Mouse (Mus musculus) ES-Bruce4 (cell line): ENCODE measurements around the gene Washc1. TPM values are rescaled to one million over a fixed set of nuclear protein-coding genes. Genes with fewer than 3 reads are reported as not detected.
"Not testable (repeated sequence)": the region's sequence is repeated elsewhere in the genome, so short reads cannot be mapped to it uniquely, and the experiment has no call there.

Experiments
- H3K27ac ChIP-seq: 2 replicates; pipeline ENCODE4 v1.5.1; 2012; ENCODE audit warnings: low read length, inconsistent platforms; ENCODE audit not compliant: insufficient read depth
- H3K27me3 ChIP-seq: 2 replicates; pipeline ENCODE4 v1.6.1; 2012; ENCODE audit warnings: mild to moderate bottlenecking, low read length, inconsistent platforms; ENCODE audit not compliant: control insufficient read depth, poor library complexity, insufficient read depth, severe bottlenecking
- H3K36me3 ChIP-seq: 2 replicates; pipeline ENCODE4 v1.6.1; 2012; ENCODE audit warnings: inconsistent platforms, mild to moderate bottlenecking, low read length, moderate library complexity; ENCODE audit not compliant: control insufficient read depth, poor library complexity, insufficient read depth, severe bottlenecking
- H3K4me1 ChIP-seq: one replicate; pipeline ENCODE4 v1.8.1; 2011; ENCODE audit warnings: low read length; ENCODE audit not compliant: control insufficient read depth, insufficient read depth
- H3K4me3 ChIP-seq: 2 replicates; pipeline ENCODE4 v1.5.1; 2011; ENCODE audit warnings: low read depth, mild to moderate bottlenecking, low read length
- H3K9ac ChIP-seq: 2 replicates; pipeline ENCODE4 v1.6.1; 2012; ENCODE audit warnings: low read depth, mild to moderate bottlenecking, inconsistent platforms; ENCODE audit not compliant: poor library complexity, severe bottlenecking
- H3K9me3 ChIP-seq: replicated peaks from 2 replicates; pipeline ENCODE4 v1.6.1; 2012; ENCODE audit warnings: mild to moderate bottlenecking, low read length, inconsistent platforms; ENCODE audit not compliant: control insufficient read depth, poor library complexity, insufficient read depth, severe bottlenecking
- CTCF ChIP-seq: IDR thresholded peaks from one replicate; pipeline ENCODE4 v1.8.1; 2011; ENCODE audit warnings: low read depth, low read length
- EP300 ChIP-seq: IDR thresholded peaks from 2 replicates; pipeline ENCODE4 v1.6.1; 2011; ENCODE audit warnings: low read depth, low read length; ENCODE audit not compliant: insufficient read depth
- POLR2A ChIP-seq: IDR thresholded peaks from one replicate; pipeline ENCODE4 v1.8.1; 2011; ENCODE audit warnings: low read length; ENCODE audit not compliant: insufficient read depth
- polyA plus RNA-seq: library from polyadenylated mRNA; stranded (reverse); fragments of >200 nt; gene quantifications from 2 replicates; pipeline ENCODE4 v1.2.4, GENCODE M21; 2011; ENCODE audit warnings: low read depth; ENCODE audit not compliant: missing spikeins, insufficient read depth, insufficient read length

The Washc1 gene
- 23.5 and 26.9 TPM in 2 replicates for polyA plus RNA-seq

DNA sequence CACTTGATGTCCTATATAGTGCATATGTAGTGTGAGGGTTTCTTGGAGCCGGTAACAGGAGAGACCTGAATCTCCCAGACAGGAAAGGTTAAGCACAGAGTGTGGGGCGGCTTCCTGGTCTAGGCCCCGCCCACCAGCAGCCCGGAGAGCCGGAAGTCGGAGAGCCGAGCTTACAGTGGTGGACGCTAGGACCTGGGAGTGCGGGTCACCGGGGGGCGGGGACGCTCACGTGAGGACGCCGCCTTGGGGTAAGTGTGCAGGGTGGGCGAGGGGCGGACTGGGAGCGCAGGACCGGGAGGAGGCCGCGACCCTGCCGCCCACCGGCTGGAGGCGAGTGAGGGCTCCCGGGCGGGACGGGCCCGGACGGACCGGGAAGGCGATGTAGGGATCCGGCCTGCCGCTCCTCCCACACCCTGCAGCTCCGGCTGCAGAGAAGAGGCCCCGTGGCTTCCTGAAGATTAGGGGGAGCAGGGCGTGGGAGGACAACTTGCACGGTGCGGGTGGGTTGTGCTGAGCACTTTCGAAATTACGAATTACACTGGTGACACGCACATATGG lies at the start of gene Washc1:
Washc1 (plus strand) TSS at position 144 of the 558 bp plus-strand sequence.
- Histone ChIP-seq H3K27me3 (no peaks in the 10 kb centered on the region), H3K9me3 (no peaks in the 10 kb centered on the region), H3K4me1 (peaks cover 2% of the 10 kb centered on the region), H3K36me3 (no peaks in the 10 kb centered on the region), H3K4me3 (peak within 1 kb of the TSS; percentile 74), H3K9ac (peak within 1 kb of the TSS; percentile 78), H3K27ac (no peak within 1 kb of the TSS)
- TF ChIP-seq EP300 (peak; percentile 61; the same call in 1 of the 2 replicates), POLR2A (peak; percentile 18), CTCF (no peak)

DNA sequence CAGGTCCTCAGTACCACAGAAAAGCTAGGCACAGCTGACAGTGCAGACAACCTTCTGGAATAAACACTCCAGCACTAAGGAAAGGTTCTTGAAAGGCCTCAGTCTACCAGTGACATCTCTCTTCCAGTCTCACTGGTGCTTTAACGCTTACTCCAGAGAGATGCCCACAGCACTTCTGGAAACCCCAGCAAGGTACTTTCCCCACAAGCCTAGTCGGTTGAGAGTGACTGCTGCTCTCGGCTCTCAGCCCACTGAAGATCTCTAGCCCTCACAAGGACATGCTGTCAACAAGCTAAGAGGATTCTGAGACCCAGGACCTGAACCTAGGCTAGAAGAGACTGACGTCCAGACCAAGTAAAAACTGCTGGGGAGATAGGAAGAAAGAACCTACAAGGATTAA lies 46.2 kb upstream of the Washc1 start:
- H3K27me3 ChIP-seq, result no peaks in the 10 kb centered on the region
- H3K9ac ChIP-seq, result no peak overlapping the region
- no peaks in the 10 kb centered on the region for H3K4me1 ChIP-seq
- H3K36me3 ChIP-seq, result no peaks in the 10 kb centered on the region
- TF ChIP-seq POLR2A (no peak), EP300 (no peak)
- no peak overlapping the region for H3K27ac ChIP-seq
- no peaks in the 10 kb centered on the region for H3K9me3 ChIP-seq
- H3K4me3 ChIP-seq, result no peak overlapping the region

DNA sequence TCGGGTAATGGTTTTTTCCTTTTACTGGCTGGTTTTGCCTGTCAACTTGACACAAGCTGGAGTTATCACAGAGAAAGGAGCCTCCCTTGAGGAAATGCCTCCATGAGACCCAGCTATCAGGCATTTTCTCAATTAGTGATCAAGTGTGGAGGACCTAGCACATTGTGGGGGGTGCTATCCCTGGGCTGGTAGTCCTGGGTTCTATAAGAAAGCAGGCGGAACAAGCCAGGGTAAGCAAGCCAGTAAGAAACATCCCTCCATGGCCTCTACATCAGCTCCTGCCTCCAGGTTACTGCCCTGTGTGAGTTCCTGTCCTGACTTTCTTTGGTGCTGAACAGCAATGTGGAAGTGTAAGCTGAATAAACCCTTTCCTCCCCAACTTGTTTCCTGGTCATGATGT lies 42.3 kb upstream of the Washc1 start:
- not testable (repeated sequence) for H3K36me3 ChIP-seq, H3K9ac ChIP-seq, H3K27ac ChIP-seq, H3K4me1 ChIP-seq, H3K9me3 ChIP-seq, H3K27me3 ChIP-seq, H3K4me3 ChIP-seq

DNA sequence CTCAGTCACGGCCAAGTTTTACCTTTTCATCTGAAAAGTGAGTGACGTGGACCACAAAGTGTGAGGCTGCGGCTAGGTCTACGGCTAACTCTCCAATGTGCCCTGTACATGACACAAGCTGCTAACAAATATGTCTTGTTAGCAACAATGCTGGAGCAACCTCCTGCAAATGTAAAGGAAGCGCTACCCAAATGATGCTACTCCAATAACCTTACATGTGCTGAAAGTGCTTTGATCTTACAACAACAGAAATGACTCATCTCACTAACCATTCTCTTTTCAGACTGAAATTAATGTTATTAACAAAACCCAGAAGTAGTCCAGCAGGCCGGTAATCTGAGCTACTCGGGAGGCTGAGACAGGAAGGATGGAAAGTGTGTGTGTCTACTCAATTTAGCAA lies 37.4 kb upstream of the Washc1 start:
- Histone ChIP-seq H3K9me3 (no peaks in the 10 kb centered on the region), H3K36me3 (no peaks in the 10 kb centered on the region; the same call in 1 of the 2 replicates), H3K9ac (no peak overlapping the region), H3K27ac (no peak overlapping the region), H3K4me1 (no peaks in the 10 kb centered on the region), H3K27me3 (peaks cover 3% of the 10 kb centered on the region; the same call in 1 of the 2 replicates), H3K4me3 (no peak overlapping the region)
- TF ChIP-seq POLR2A, result no peak
- no peak for TF ChIP-seq CTCF
- no peak for TF ChIP-seq EP300

DNA sequence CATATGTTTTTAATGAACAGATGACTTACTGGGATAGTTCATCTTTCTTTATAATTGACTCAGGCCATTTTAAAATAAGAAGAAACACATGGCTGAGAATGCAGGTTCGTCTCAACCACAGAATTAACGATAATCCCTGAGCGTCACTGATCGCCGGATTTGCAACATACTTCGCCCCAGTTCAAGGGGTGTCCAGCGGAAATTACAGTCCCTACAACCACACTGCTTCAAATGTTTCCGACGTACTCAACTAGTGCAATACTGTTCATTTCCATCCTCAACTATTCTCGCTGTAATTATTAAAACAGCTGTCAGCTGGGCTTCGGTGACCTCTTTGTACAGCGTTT lies 35.5 kb upstream of the Washc1 start:
- Histone ChIP-seq H3K36me3 (peaks cover 11% of the 10 kb centered on the region), H3K4me3 (peak overlapping the region; percentile 85), H3K4me1 (no peaks in the 10 kb centered on the region), H3K9me3 (no peaks in the 10 kb centered on the region), H3K27ac (no peak overlapping the region), H3K9ac (peak overlapping the region; percentile 96), H3K27me3 (peaks cover 3% of the 10 kb centered on the region; the same call in 1 of the 2 replicates)
- TF ChIP-seq POLR2A, result no peak
- TF ChIP-seq EP300, result no peak
- no peak for TF ChIP-seq CTCF

DNA sequence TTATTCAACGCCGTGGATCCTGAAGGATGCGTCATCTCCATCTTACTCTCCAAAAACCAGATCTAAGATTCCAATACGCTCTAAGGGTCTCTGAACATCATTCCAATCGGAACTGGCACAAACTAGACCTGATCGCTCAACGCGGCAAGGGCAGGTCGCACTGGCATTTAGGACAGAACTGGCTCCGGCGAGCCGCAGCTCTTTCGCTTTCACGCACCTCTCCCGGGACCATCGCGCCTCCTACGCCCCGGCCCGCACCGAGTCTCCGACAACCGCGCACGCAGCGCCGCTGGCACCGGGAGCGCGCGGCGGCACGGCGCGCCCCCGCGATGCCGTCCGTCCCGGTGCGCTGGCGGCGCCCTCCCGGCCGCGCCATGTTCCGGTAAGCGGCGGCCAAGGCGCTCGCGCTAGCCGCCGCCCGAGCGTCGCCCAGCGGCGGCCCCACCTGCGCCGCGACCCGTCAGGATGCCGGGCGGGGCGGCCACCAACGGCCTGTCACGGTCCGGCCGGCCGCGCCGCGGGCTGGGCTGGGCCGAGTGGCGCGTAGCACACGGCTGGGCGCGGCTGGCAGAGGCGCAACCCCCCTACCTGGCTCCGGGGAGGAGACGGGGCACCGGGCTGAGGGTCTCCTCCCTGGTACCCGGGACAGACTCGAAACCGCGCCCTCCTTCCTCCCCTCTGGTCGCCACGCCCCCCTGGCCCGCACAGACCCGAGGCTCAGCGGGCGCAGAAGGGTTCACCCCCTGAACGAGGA lies 35.0 kb upstream of the Washc1 start:
- Histone ChIP-seq H3K4me1 (no peaks in the 10 kb centered on the region), H3K9me3 (no peaks in the 10 kb centered on the region), H3K36me3 (peaks cover 15% of the 10 kb centered on the region), H3K9ac (peak overlapping the region; percentile 96), H3K4me3 (peak overlapping the region; percentile 85), H3K27me3 (peaks cover 3% of the 10 kb centered on the region; the same call in 1 of the 2 replicates), H3K27ac (0 out of 2 replicates have a peak overlapping the region, but pooled peaks have one; percentile 20)
- TF ChIP-seq POLR2A, result no peak
- TF ChIP-seq CTCF, result no peak
- TF ChIP-seq EP300, result no peak
